Mouse (Mus musculus) monocyte, adult 2 months (primary cell): ENCODE data around the gene Myo3a.
"Not testable (repeated sequence)": the region's sequence is repeated elsewhere in the genome, so short reads cannot be mapped to it uniquely, and the experiment has no call there.

Experiments used
- DNase-seq, 2 experiments: peaks; one replicate each; pipeline ENCODE4 v3.0.0; 2022; ENCODE audit warnings: low spot score in 2 of 2, low read depth in 1 of 2

Gene Myo3a

GRCm38 (mm10) chr2:22227308-22227707 is at the start of gene Myo3a:
Gene Myo3a, plus strand, starts transcription at chr2:22227503.
- no peak for DNase-seq

GRCm38 (mm10) chr2:22250462-22250861 is 23.2 kb downstream of the Myo3a start:
- DNase-seq: no peak

- no peak for DNase-seq
Measured at GRCm38 (mm10) chr2:22251045-22251444, 23.7 kb downstream of the Myo3a start.

GRCm38 (mm10) chr2:22255600-22255999 is 28.3 kb downstream of the Myo3a start:
- no peak for DNase-seq

- no peak for DNase-seq
Measured at GRCm38 (mm10) chr2:22271555-22271954, 44.3 kb downstream of the Myo3a start.

GRCm38 (mm10) chr2:22285366-22285765 is 58.1 kb downstream of the Myo3a start:
- no peak for DNase-seq

GRCm38 (mm10) chr2:22285777-22286176 is 58.5 kb downstream of the Myo3a start:
- DNase-seq: no peak

GRCm38 (mm10) chr2:22293579-22294446 is 66.5 kb downstream of the Myo3a start:
- DNase-seq: no peak

GRCm38 (mm10) chr2:22294447-22294738 is 67.1 kb downstream of the Myo3a start:
- DNase-seq: no peak

GRCm38 (mm10) chr2:22297913-22298312 is 70.6 kb downstream of the Myo3a start:
- no peak for DNase-seq

- DNase-seq: no peak
Measured at GRCm38 (mm10) chr2:22338269-22338857, 111.1 kb downstream of the Myo3a start.

- not testable (repeated sequence) for DNase-seq
Measured at GRCm38 (mm10) chr2:22410511-22410910, 183.2 kb downstream of the Myo3a start.

- DNase-seq: no peak
Measured at GRCm38 (mm10) chr2:22548421-22548820, 321.1 kb downstream of the Myo3a start.

GRCm38 (mm10) chr2:22587469-22588169 is 360.3 kb downstream of the Myo3a start:
- DNase-seq: not testable (repeated sequence)

- DNase-seq: not testable (repeated sequence)
Measured at GRCm38 (mm10) chr2:22588170-22588541, 360.9 kb downstream of the Myo3a start.

GRCm38 (mm10) chr2:22588673-22589381 is 361.5 kb downstream of the Myo3a start:
- DNase-seq: not testable (repeated sequence)

GRCm38 (mm10) chr2:22589382-22590205 is 362.3 kb downstream of the Myo3a start:
- DNase-seq: not testable (repeated sequence)

- DNase-seq: no peak
Measured at GRCm38 (mm10) chr2:22590206-22590490, 362.8 kb downstream of the Myo3a start.

GRCm38 (mm10) chr2:22617951-22618350 is 390.6 kb downstream of the Myo3a start:
- DNase-seq: no peak

GRCm38 (mm10) chr2:22619416-22619815 is 392.1 kb downstream of the Myo3a start:
- no peak for DNase-seq

- no peak for DNase-seq
Measured at GRCm38 (mm10) chr2:22620030-22620429, 392.7 kb downstream of the Myo3a start.
